ENCODE assay signal across 32 mouse cellular contexts in the genomic region with DNA sequence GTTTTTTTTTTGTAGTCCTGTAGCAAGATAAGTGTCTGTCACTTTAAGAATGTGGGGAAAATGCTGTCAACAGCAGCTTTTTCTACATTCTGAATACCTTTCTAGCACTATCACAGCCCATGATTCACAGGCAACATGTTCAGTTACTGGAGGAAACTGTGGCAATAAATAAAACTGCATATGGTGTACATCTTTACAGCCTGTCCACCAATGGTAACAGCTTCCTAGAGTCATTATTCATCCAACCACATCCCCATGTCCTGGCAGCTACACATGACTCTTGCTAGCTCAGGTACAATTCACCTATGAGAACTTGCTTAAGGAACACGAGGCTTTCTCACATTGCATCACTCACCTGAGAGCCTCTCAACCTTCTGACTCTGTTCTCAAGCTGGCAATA.
"Had no signal": no experiment of that assay in that cellular context is flagged by ENCODE, and none has a peak within 500 bp of the region (broad histone marks: within the 10 kb centered on the region; RNA-seq: fewer than 3 reads in every experiment).

No protein-coding gene starts in this region.

- H3K4me2 ChIP-seq: limb, embryonic 12.5 days; limb, embryonic 13.5 days; limb, embryonic 15.5 days; liver, embryonic 11.5 days; liver, embryonic 12.5 days; liver, embryonic 13.5 days; liver, embryonic 15.5 days; lung, embryonic 14.5 days; lung, embryonic 15.5 days; midbrain, embryonic 11.5 days; midbrain, embryonic 12.5 days; midbrain, embryonic 13.5 days; midbrain, embryonic 15.5 days; neural tube, embryonic 12.5 days had no signal

- H3K4me1 ChIP-seq: limb, embryonic 12.5 days; limb, embryonic 13.5 days; limb, embryonic 15.5 days; liver, embryonic 12.5 days; liver, embryonic 13.5 days; liver, embryonic 15.5 days; lung, embryonic 15.5 days; neural tube, embryonic 12.5 days had no signal

- H3K4me3 ChIP-seq: limb, embryonic 10.5 days; limb, embryonic 12.5 days; limb, embryonic 13.5 days; limb, embryonic 15.5 days; liver, embryonic 12.5 days; liver, embryonic 13.5 days; liver, embryonic 15.5 days; lung, embryonic 15.5 days; megakaryocyte, embryonic 14.5 days; midbrain, embryonic 10.5 days; midbrain, embryonic 12.5 days; midbrain, embryonic 13.5 days; midbrain, embryonic 15.5 days; myocyte; neural tube, embryonic 12.5 days had no signal

- H3K36me3 ChIP-seq: limb, embryonic 10.5 days; limb, embryonic 12.5 days; limb, embryonic 13.5 days; limb, embryonic 15.5 days; liver, embryonic 12.5 days; liver, embryonic 13.5 days; liver, embryonic 15.5 days; lung, embryonic 15.5 days; midbrain, embryonic 10.5 days; midbrain, embryonic 12.5 days; midbrain, embryonic 13.5 days; midbrain, embryonic 15.5 days; neural tube, embryonic 12.5 days had no signal

- DNase-seq: left cerebral cortex, postnatal 4 days; liver; liver, embryonic 13.5 days; liver, postnatal 0 days; lung, adult 18-20 months; lung, adult 2 months; lung, embryonic 14.5 days; lung, postnatal 10 days; lung, postnatal 14 days; lung, postnatal 36 days; lung, postnatal 4 days; midbrain, embryonic 14.5 days had no signal

- H3K9me3 ChIP-seq: limb, embryonic 10.5 days; limb, embryonic 12.5 days; limb, embryonic 13.5 days; limb, embryonic 15.5 days; liver, embryonic 12.5 days; liver, embryonic 13.5 days; liver, embryonic 15.5 days; lung, embryonic 15.5 days; megakaryocyte, embryonic 14.5 days; midbrain, embryonic 10.5 days; midbrain, embryonic 12.5 days; midbrain, embryonic 13.5 days; midbrain, embryonic 15.5 days; neural tube, embryonic 12.5 days had no signal

- H3K9ac ChIP-seq: limb, embryonic 12.5 days; limb, embryonic 13.5 days; limb, embryonic 15.5 days; liver, embryonic 12.5 days; liver, embryonic 13.5 days; liver, embryonic 14.5 days; liver, embryonic 15.5 days; liver, postnatal 0 days; lung, embryonic 14.5 days; lung, embryonic 15.5 days; midbrain, embryonic 12.5 days; midbrain, embryonic 13.5 days; midbrain, embryonic 15.5 days; neural tube, embryonic 12.5 days had no signal

- H3K27me3 ChIP-seq: limb, embryonic 12.5 days; limb, embryonic 13.5 days; limb, embryonic 15.5 days; liver, embryonic 12.5 days; liver, embryonic 13.5 days; liver, embryonic 15.5 days; lung, embryonic 15.5 days; megakaryocyte, embryonic 14.5 days; midbrain, embryonic 12.5 days; midbrain, embryonic 13.5 days; midbrain, embryonic 15.5 days; neural tube, embryonic 12.5 days had no signal

- ATAC-seq: liver, embryonic 12.5 days; liver, postnatal 0 days; lung, postnatal 0 days; midbrain, embryonic 13.5 days; midbrain, embryonic 15.5 days; midbrain, embryonic 16.5 days had no signal

- H3K27ac ChIP-seq: limb, embryonic 10.5 days; limb, embryonic 12.5 days; limb, embryonic 13.5 days; limb, embryonic 15.5 days; liver, embryonic 12.5 days; liver, embryonic 13.5 days; liver, embryonic 14.5 days; liver, embryonic 15.5 days; lung, embryonic 15.5 days; macrophage; midbrain, embryonic 10.5 days; midbrain, embryonic 12.5 days; midbrain, embryonic 13.5 days; midbrain, embryonic 15.5 days; neural tube, embryonic 12.5 days had no signal
